Mouse (Mus musculus): ENCODE measurements around the gene Gk5. TPM values are rescaled to one million over a fixed set of nuclear protein-coding genes. Genes with fewer than 3 reads are reported as not detected.

The Gk5 gene
- total and polyA plus RNA-seq, 3 experiments, result 1.6 to 7.1 (median 6.2) TPM

DNA sequence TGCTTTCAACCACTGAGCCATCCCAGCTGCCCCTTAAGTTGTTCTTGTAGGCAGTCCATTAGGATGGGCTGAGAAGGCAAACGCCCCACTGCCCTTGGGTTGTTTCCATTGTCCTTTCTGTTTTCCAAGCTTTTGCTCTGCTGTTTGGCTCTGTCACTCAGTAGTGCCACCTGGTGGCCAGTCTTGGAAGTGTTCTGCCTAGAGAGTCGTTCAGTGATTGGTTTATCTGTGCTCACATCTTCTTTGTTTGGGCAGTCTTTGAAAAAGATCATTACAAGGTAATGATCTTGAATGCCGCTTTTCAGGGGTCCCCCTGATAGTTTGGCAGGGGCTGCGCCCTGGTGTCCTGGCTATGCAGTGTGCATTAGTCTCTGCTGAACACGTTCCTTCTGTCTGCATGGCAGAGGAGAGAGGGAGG, 48.0 kb downstream of the Gk5 start:
- DNase-seq (ENCODE audit: low spot score) (peak; percentile 13), ATAC-seq (ENCODE audit: extremely low read depth, insufficient number of reproducible peaks, low FRiP score, poor library complexity, severe bottlenecking) (no peak)
- Histone ChIP-seq H3K36me3 (replicated peaks) (peaks cover 8% of the 10 kb centered on the region), H3K4me3 (ENCODE audit: low read depth, low read length) (no peak overlapping the region), H3K27me3 (ENCODE audit: insufficient read depth, low read length) (no peaks in the 10 kb centered on the region), H3K9me3 (replicated peaks) (no peaks in the 10 kb centered on the region), H3K4me1 (ENCODE audit: insufficient read depth, low read depth, low read length) (peaks cover 10% of the 10 kb centered on the region)
- TF ChIP-seq CTCF (IDR thresholded peaks at IDR 0.05; ENCODE audit: low read depth, low read length) (peak; percentile 99), TAL1 (conservative IDR thresholded peaks at IDR 0.05; ENCODE audit: low read depth, low read length) (no peak), POLR2AphosphoS5 (IDR thresholded peaks at IDR 0.05; ENCODE audit: insufficient replicate concordance, low read depth, low read length) (no peak)

DNA sequence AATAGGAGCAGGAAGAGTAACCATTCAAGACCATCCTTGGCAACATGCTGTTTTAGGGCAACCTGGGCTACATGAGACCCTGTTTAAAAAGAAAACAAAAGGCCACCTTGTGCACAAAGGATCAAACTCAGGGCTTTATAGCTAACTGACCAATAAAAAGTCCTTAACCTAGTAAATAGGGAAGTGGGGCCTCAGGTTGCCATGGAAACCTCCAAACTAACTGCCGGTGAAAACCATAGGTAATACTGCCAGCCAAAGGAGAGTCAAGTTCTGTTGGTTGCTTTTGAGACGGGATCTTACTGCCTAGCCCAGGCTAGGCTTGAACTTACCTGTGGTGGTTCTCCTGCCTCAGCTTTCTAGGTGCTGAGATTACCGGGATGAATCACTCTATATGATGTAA, 51.4 kb downstream of the Gk5 start:
- peak; percentile 28; the same call in 1 of the 2 replicates for ATAC-seq (ENCODE audit: extremely low read depth, insufficient number of reproducible peaks, low FRiP score, poor library complexity, severe bottlenecking)
- Histone ChIP-seq H3K9me3 (replicated peaks) (no peaks in the 10 kb centered on the region), H3K4me1 (ENCODE audit: insufficient read depth, low read depth, low read length) (peaks cover 10% of the 10 kb centered on the region), H3K36me3 (replicated peaks) (peaks cover 2% of the 10 kb centered on the region), H3K4me3 (ENCODE audit: low read depth, low read length) (no peak overlapping the region), H3K27me3 (ENCODE audit: insufficient read depth, low read length) (no peaks in the 10 kb centered on the region)
- DNase-seq (ENCODE audit: low spot score), result no peak
- TF ChIP-seq TAL1 (conservative IDR thresholded peaks at IDR 0.05; ENCODE audit: low read depth, low read length) (no peak), POLR2AphosphoS5 (IDR thresholded peaks at IDR 0.05; ENCODE audit: insufficient replicate concordance, low read depth, low read length) (no peak), GATA1 (IDR thresholded peaks at IDR 0.05; ENCODE audit: borderline replicate concordance, low read length) (no peak), CTCF (IDR thresholded peaks at IDR 0.05; ENCODE audit: low read depth, low read length) (no peak), GATA2 (IDR thresholded peaks at IDR 0.05; ENCODE audit: borderline replicate concordance, low read depth, low read length) (no peak)

DNA sequence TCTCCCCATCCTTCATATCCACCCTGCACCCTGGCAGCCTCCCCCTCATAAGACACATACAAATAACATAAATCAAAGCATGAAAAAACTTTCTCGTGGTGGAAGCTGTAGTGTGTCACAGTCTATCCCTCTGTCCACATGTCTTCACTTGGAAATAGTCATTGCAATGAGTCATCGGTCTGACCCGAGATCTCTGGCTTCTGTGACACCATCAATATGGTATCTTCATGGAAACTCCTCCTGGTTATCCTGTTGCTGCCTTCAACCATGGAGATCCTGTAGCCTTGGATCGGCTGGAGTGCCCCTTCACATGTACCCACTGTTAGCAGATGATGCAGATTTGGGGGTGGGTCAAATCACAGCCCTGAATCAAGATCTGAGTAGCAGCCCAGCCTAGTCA, 65.7 kb downstream of the Gk5 start:
- peaks cover 2% of the 10 kb centered on the region; the same call in 1 of the 2 replicates for H3K27me3 ChIP-seq (ENCODE audit: insufficient read depth, low read length)
- no peaks in the 10 kb centered on the region for H3K9me3 ChIP-seq (replicated peaks)
- H3K36me3 ChIP-seq (replicated peaks), result peaks cover 6% of the 10 kb centered on the region
- no peak for ATAC-seq (ENCODE audit: extremely low read depth, insufficient number of reproducible peaks, low FRiP score, poor library complexity, severe bottlenecking)
- no peak for DNase-seq (ENCODE audit: low spot score)
- no peak for TF ChIP-seq GATA1 (IDR thresholded peaks at IDR 0.05; ENCODE audit: borderline replicate concordance, low read length)
- TF ChIP-seq TAL1 (conservative IDR thresholded peaks at IDR 0.05; ENCODE audit: low read depth, low read length), result no peak
- TF ChIP-seq CTCF (IDR thresholded peaks at IDR 0.05; ENCODE audit: low read depth, low read length), result no peak
- TF ChIP-seq GATA2 (IDR thresholded peaks at IDR 0.05; ENCODE audit: borderline replicate concordance, low read depth, low read length), result no peak
- TF ChIP-seq POLR2AphosphoS5 (IDR thresholded peaks at IDR 0.05; ENCODE audit: insufficient replicate concordance, low read depth, low read length), result no peak
- H3K4me1 ChIP-seq (ENCODE audit: insufficient read depth, low read depth, low read length), result no peaks in the 10 kb centered on the region
- no peak overlapping the region for H3K4me3 ChIP-seq (ENCODE audit: low read depth, low read length)

DNA sequence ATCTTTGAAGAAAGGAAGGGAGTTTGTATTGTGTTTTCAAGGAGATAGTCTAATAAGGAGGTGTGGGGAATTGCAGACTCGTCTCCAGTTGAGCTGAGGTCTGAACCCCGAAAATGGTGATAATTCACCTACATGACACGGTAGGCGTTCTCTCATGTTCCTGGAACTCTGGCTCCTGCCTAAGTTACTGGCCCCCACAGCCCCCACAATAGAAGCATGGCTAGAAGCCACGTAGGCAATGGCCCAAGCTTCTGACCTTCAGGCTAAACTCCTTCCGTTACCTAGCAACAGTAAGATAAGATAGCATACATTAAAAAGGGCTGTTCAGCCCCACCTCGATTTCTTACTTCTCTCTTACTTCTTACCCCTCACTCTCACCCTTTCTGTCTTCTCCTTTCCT, 67.5 kb downstream of the Gk5 start:
- ATAC-seq (ENCODE audit: extremely low read depth, insufficient number of reproducible peaks, low FRiP score, poor library complexity, severe bottlenecking), result no peak
- no peaks in the 10 kb centered on the region for H3K9me3 ChIP-seq (replicated peaks)

DNA sequence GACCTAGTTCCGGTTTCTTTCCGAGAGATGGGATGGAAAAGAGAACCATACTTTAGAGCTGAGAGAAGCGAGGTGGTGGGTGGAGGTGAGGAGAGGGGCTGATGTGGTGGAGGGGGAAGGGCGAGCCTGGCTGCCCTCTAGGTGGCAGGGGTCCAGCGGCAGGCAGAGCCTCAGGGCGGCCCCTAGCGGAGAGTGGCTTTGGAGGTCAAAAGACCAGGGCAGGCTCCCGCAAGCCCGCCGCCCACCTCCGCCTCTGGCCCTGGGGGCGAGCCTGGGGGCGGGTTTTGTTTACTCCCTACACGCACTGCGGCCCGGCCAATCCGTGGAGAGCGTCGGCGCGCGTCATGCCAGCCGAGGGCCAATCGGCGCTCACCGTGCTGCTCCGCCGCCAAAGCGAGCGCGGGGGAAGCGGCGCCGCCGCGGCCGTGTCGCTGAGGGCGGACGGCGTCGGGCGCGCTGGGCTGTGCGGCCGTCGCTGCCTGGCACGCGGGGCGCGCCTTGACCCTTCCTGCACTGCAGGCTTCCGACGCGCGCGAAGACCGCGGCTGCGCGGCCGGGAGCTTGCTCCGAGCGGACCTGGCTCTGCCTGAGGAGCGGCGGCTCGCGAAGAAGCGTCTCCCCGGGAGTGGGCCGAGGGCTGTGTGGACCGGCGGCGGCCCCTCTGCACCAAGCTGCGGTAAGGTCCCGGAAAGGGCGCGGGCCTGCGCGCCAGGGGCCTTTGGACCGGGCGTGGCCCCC, 76.9 kb downstream of the Gk5 start, which contains the start of gene Tfdp2:
Tfdp2 (plus strand) TSS at position 391 of the 738 bp plus-strand sequence.
- ATAC-seq (ENCODE audit: extremely low read depth, insufficient number of reproducible peaks, low FRiP score, poor library complexity, severe bottlenecking), result peak; percentile 97
- Histone ChIP-seq H3K9me3 (replicated peaks) (no peaks in the 10 kb centered on the region), H3K27me3 (ENCODE audit: insufficient read depth, low read length) (peaks cover 4% of the 10 kb centered on the region; the same call in 1 of the 2 replicates), H3K36me3 (replicated peaks) (no peaks in the 10 kb centered on the region), H3K4me3 (ENCODE audit: low read depth, low read length) (peak within 1 kb of the TSS; percentile 83), H3K4me1 (ENCODE audit: insufficient read depth, low read depth, low read length) (peaks cover 22% of the 10 kb centered on the region)
- peak; percentile 98 for DNase-seq (ENCODE audit: low spot score)
- TF ChIP-seq GATA1 (IDR thresholded peaks at IDR 0.05; ENCODE audit: borderline replicate concordance, low read length), result no peak

More for the DNA sequence above, 67.5 kb downstream of the Gk5 start:
- TF ChIP-seq CTCF (IDR thresholded peaks at IDR 0.05; ENCODE audit: low read depth, low read length) (no peak), POLR2AphosphoS5 (IDR thresholded peaks at IDR 0.05; ENCODE audit: insufficient replicate concordance, low read depth, low read length) (no peak), TAL1 (conservative IDR thresholded peaks at IDR 0.05; ENCODE audit: low read depth, low read length) (no peak), GATA2 (IDR thresholded peaks at IDR 0.05; ENCODE audit: borderline replicate concordance, low read depth, low read length) (no peak), GATA1 (IDR thresholded peaks at IDR 0.05; ENCODE audit: borderline replicate concordance, low read length) (no peak)
- no peaks in the 10 kb centered on the region for H3K4me1 ChIP-seq (ENCODE audit: insufficient read depth, low read depth, low read length)
- no peak overlapping the region for H3K4me3 ChIP-seq (ENCODE audit: low read depth, low read length)
- peaks cover 6% of the 10 kb centered on the region for H3K36me3 ChIP-seq (replicated peaks)
- peaks cover 2% of the 10 kb centered on the region; the same call in 1 of the 2 replicates for H3K27me3 ChIP-seq (ENCODE audit: insufficient read depth, low read length)
- no peak for DNase-seq (ENCODE audit: low spot score)

DNA sequence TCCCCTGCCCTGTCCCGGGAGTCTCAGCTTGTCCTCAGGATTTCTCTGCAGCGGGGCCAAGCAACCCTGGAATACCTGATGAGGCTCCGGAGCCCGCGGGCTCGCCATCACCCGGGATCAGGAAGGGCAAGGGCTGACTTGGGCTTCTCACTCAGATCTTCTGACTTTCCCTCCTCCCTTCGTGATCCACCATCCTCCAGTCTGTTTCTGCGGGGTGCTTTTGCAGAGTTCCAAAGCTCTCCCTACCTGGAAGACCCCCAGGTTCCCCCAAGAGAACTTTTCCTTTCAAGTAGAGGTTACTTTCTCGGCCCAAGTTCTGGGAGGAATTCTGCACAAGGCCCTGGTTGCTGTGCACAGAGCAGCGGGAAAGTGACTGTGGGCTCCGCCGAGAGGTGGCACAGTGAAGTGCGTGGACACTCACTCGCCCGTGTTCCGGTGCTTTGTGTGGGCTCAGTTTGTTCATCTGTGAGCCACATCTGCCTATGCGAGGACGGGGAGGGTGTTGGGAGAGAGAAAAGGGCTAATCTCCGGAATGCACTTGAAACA, 77.5 kb downstream of the Gk5 start:
- TF ChIP-seq CTCF (IDR thresholded peaks at IDR 0.05; ENCODE audit: low read depth, low read length) (no peak), TAL1 (conservative IDR thresholded peaks at IDR 0.05; ENCODE audit: low read depth, low read length) (no peak), POLR2AphosphoS5 (IDR thresholded peaks at IDR 0.05; ENCODE audit: insufficient replicate concordance, low read depth, low read length) (no peak), GATA2 (IDR thresholded peaks at IDR 0.05; ENCODE audit: borderline replicate concordance, low read depth, low read length) (no peak), GATA1 (IDR thresholded peaks at IDR 0.05; ENCODE audit: borderline replicate concordance, low read length) (no peak)
- H3K4me1 ChIP-seq (ENCODE audit: insufficient read depth, low read depth, low read length), result peaks cover 22% of the 10 kb centered on the region
- peaks cover 4% of the 10 kb centered on the region; the same call in 1 of the 2 replicates for H3K27me3 ChIP-seq (ENCODE audit: insufficient read depth, low read length)
- ATAC-seq (ENCODE audit: extremely low read depth, insufficient number of reproducible peaks, low FRiP score, poor library complexity, severe bottlenecking), result peak; percentile 24; the same call in 1 of the 2 replicates
- H3K36me3 ChIP-seq (replicated peaks), result no peaks in the 10 kb centered on the region
- peak; percentile 35 for DNase-seq (ENCODE audit: low spot score)
- H3K9me3 ChIP-seq (replicated peaks), result no peaks in the 10 kb centered on the region
- peak overlapping the region; percentile 83 for H3K4me3 ChIP-seq (ENCODE audit: low read depth, low read length)
